Mouse (Mus musculus) brain, embryonic 14.5 days (tissue): ENCODE measurements around the gene Ggact.

Experiments
- CTCF ChIP-seq: fragments of 200-500 bp; IDR thresholded peaks from 2 replicates; pipeline ENCODE4 v1.5.1; 2012; ENCODE audit warnings: inconsistent platforms, mild to moderate bottlenecking, moderate library complexity, borderline replicate concordance; ENCODE audit not compliant: insufficient read depth, insufficient read length; ENCODE audit errors: extremely low read depth
- POLR2A ChIP-seq: fragments of 200-500 bp; IDR thresholded peaks from 2 replicates; pipeline ENCODE4 v1.6.1; 2012; ENCODE audit warnings: mild to moderate bottlenecking, inconsistent platforms, borderline replicate concordance; ENCODE audit not compliant: poor library complexity, insufficient read depth, insufficient read length, severe bottlenecking; ENCODE audit errors: extremely low read depth

DNA sequence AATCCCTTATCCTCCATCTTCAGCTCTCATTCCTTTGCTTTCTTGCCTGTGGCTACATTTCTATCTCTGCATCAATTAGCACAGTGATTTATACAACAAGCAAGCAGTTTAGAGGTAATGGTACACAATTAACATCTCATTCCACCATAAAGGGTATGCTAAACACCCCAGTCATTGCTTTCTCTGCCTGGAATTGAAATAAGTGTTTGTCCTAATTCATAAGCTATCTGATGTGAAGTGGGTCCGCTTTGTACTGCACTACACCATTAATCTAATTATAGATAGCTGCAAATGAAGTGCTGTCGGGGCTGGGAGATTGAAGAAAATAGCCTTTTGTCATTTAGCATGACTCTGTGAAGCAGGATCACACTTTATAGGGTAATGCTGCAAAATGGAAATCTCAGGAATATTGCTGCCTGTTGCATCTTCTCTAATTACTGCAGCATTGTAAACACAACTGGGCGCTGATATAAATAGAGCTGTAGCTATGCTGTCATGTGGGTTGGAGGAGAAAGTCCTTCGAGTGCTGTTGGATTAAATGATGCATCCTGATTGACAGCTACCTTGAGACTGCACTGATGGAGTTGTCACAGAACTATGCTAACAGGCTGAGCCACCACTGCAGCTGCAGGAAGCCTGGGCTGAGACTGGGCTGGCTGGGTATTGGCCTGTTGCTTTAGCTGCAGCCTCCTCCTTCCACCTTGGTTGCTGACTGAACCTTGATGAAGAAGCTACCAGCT, 41.5 kb downstream of the Ggact start:
- no peak for TF ChIP-seq POLR2A
- TF ChIP-seq CTCF = no peak
